17 mouse cellular contexts compared by ENCODE assay signal in the genomic region with DNA sequence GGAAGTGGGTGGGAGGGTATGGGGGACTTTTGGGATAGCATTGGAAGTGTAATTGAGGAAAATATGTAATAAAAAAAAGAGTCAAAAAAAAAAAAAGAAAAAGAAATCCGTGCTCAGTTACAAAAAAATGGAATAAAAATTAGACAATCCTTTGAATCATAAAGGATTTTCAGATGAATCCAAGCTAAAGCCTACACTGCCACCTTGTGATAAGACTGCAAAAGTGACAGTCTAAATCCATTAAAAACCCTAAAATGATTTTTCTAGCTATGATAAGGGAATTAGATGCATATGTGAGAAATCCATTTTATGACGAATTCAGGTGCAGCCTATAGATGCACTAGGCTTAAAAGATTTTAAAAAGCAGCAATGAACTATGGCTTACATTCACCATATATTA. TPM values are rescaled to one million over a fixed set of nuclear protein-coding genes. Genes with fewer than 3 reads are reported as not detected.
DNase-seq lines count a peak whose midpoint lies in the region; ATAC-seq and TF ChIP-seq lines count a peak whose summit lies in the region.
"Had no signal": no experiment of that assay in that cellular context is flagged by ENCODE, and none has a peak within 500 bp of the region (broad histone marks: within the 10 kb centered on the region; RNA-seq: fewer than 3 reads in every experiment).

No protein-coding gene starts in this region.

- H3K27ac ChIP-seq in hindbrain, postnatal 0 days: no peak overlapping the region
- H3K27ac ChIP-seq in hindbrain, embryonic 16.5 days (ENCODE audit: low read depth, low read length): no peak overlapping the region
- no peak overlapping the region for H3K27ac ChIP-seq in midbrain, embryonic 16.5 days (ENCODE audit: low read length)
- H3K27ac ChIP-seq in midbrain, embryonic 11.5 days (ENCODE audit: low read depth, low read length): no peak overlapping the region
- no peak overlapping the region for H3K27ac ChIP-seq in cortical plate, adult 2 months (ENCODE audit: insufficient read depth, low read length)
- H3K27ac ChIP-seq: heart, embryonic 15.5 days; hindbrain, embryonic 15.5 days; kidney, embryonic 15.5 days; liver, embryonic 14.5 days had no signal

- H3K4me2 ChIP-seq in hindbrain, postnatal 0 days (ENCODE audit: low read depth, low read length): no peak overlapping the region
- no peak overlapping the region for H3K4me2 ChIP-seq in hindbrain, embryonic 16.5 days (ENCODE audit: low read length)
- no peak overlapping the region for H3K4me2 ChIP-seq in midbrain, embryonic 16.5 days (ENCODE audit: low read length)
- no peak overlapping the region for H3K4me2 ChIP-seq in midbrain, embryonic 11.5 days
- H3K4me2 ChIP-seq: heart, embryonic 15.5 days; hindbrain, embryonic 15.5 days; kidney, embryonic 15.5 days had no signal

- no peaks in the 10 kb centered on the region for H3K36me3 ChIP-seq in hindbrain, postnatal 0 days (ENCODE audit: insufficient read depth, low read length)
- no peaks in the 10 kb centered on the region for H3K36me3 ChIP-seq in hindbrain, embryonic 16.5 days (ENCODE audit: control insufficient read depth, insufficient read depth, low read length)
- H3K36me3 ChIP-seq in midbrain, embryonic 16.5 days (ENCODE audit: control insufficient read depth, insufficient read depth, low read length): no peaks in the 10 kb centered on the region
- no peaks in the 10 kb centered on the region for H3K36me3 ChIP-seq in midbrain, embryonic 11.5 days (ENCODE audit: control insufficient read depth, insufficient read depth, low read length)
- H3K36me3 ChIP-seq: heart, embryonic 15.5 days; hindbrain, embryonic 15.5 days; kidney, embryonic 15.5 days had no signal

- no peak for ATAC-seq in hindbrain, postnatal 0 days
- no peak for ATAC-seq in hindbrain, embryonic 16.5 days
- 0 out of 2 replicates have a peak, but pooled peaks have one; percentile 36 for ATAC-seq in midbrain, embryonic 16.5 days
- ATAC-seq in midbrain, embryonic 11.5 days (ENCODE audit: low FRiP score): no peak

- 57% methylated on average over 2 of the region's 2 CpGs for WGBS in hindbrain, postnatal 0 days
- 55% methylated on average over 2 of the region's 2 CpGs for WGBS in hindbrain, embryonic 16.5 days
- 42% methylated on average over 2 of the region's 2 CpGs for WGBS in midbrain, embryonic 16.5 days
- WGBS in midbrain, embryonic 11.5 days: 59% methylated on average over 2 of the region's 2 CpGs

- H3K4me1 ChIP-seq in hindbrain, postnatal 0 days (ENCODE audit: insufficient read depth, low read length): no peaks in the 10 kb centered on the region
- H3K4me1 ChIP-seq in hindbrain, embryonic 16.5 days (ENCODE audit: control insufficient read depth, insufficient read depth, low read depth, low read length): no peaks in the 10 kb centered on the region
- no peaks in the 10 kb centered on the region for H3K4me1 ChIP-seq in midbrain, embryonic 16.5 days (ENCODE audit: control insufficient read depth, insufficient read depth, low read length)
- no peaks in the 10 kb centered on the region for H3K4me1 ChIP-seq in midbrain, embryonic 11.5 days (ENCODE audit: control insufficient read depth, insufficient read depth, low read length)
- H3K4me1 ChIP-seq in cortical plate, adult 2 months (ENCODE audit: control insufficient read depth, insufficient read depth, low read length): no peaks in the 10 kb centered on the region
- H3K4me1 ChIP-seq: heart, embryonic 15.5 days; hindbrain, embryonic 15.5 days; kidney, embryonic 15.5 days had no signal

- H3K27me3 ChIP-seq in hindbrain, postnatal 0 days (ENCODE audit: insufficient read depth, low read length): no peaks in the 10 kb centered on the region
- H3K27me3 ChIP-seq in hindbrain, embryonic 16.5 days (replicated peaks; ENCODE audit: control insufficient read depth, insufficient read depth, low read length): no peaks in the 10 kb centered on the region
- no peaks in the 10 kb centered on the region for H3K27me3 ChIP-seq in midbrain, embryonic 16.5 days (ENCODE audit: control insufficient read depth, insufficient read depth, low read depth, low read length)
- H3K27me3 ChIP-seq in midbrain, embryonic 11.5 days (ENCODE audit: control insufficient read depth, insufficient read depth, low read length): no peaks in the 10 kb centered on the region
- H3K27me3 ChIP-seq: heart, embryonic 15.5 days; hindbrain, embryonic 15.5 days; kidney, embryonic 15.5 days had no signal

- peak; percentile 64 for TF ChIP-seq CTCF in hindbrain, postnatal 0 days (IDR thresholded peaks at IDR 0.05; ENCODE audit: low read depth)
- 0 out of 2 replicates have a peak, but pooled peaks have one; percentile 8 for TF ChIP-seq CTCF in cortical plate, adult 2 months (IDR thresholded peaks at IDR 0.05; ENCODE audit: extremely low read depth, insufficient read depth, low read length)

- no peak overlapping the region for H3K4me3 ChIP-seq in hindbrain, postnatal 0 days (ENCODE audit: low read length)
- H3K4me3 ChIP-seq in hindbrain, embryonic 16.5 days (ENCODE audit: low read length): no peak overlapping the region
- no peak overlapping the region for H3K4me3 ChIP-seq in midbrain, embryonic 16.5 days (ENCODE audit: low read depth, low read length)
- no peak overlapping the region for H3K4me3 ChIP-seq in midbrain, embryonic 11.5 days (ENCODE audit: low read depth, low read length)
- no peak overlapping the region for H3K4me3 ChIP-seq in cortical plate, adult 2 months (ENCODE audit: insufficient read depth, low read length)
- H3K4me3 ChIP-seq: heart, embryonic 15.5 days; hindbrain, embryonic 15.5 days; kidney, embryonic 15.5 days had no signal

- TF ChIP-seq POLR2A in cortical plate, adult 2 months (IDR thresholded peaks at IDR 0.05; ENCODE audit: extremely low read depth, insufficient read depth, low read length): no peak

- peak; percentile 60 for DNase-seq in hindbrain, postnatal 0 days (ENCODE audit: low spot score)
- DNase-seq in midbrain, embryonic 11.5 days (ENCODE audit: low spot score, missing footprints): no peak
- DNase-seq in natural killer cell, adult 2 months (ENCODE audit: low spot score in 2 of 2): no peak
- no peak for DNase-seq in testis, postnatal 14 days (ENCODE audit: low spot score)
- DNase-seq: adrenal gland, adult 8-10 months; cerebellum, postnatal 25 days; lung, postnatal 4 days had no signal

- H3K9ac ChIP-seq in hindbrain, postnatal 0 days (replicated peaks; ENCODE audit: low read length): no peak overlapping the region
- H3K9ac ChIP-seq in hindbrain, embryonic 16.5 days (ENCODE audit: low read depth, low read length): no peak overlapping the region
- H3K9ac ChIP-seq in midbrain, embryonic 16.5 days (ENCODE audit: low read depth, low read length): no peak overlapping the region
- H3K9ac ChIP-seq in midbrain, embryonic 11.5 days (ENCODE audit: low read length): no peak overlapping the region
- H3K9ac ChIP-seq: heart, embryonic 15.5 days; hindbrain, embryonic 15.5 days; kidney, embryonic 15.5 days; liver, embryonic 14.5 days had no signal

- H3K9me3 ChIP-seq in hindbrain, postnatal 0 days (ENCODE audit: low read length): no peaks in the 10 kb centered on the region
- no peaks in the 10 kb centered on the region for H3K9me3 ChIP-seq in hindbrain, embryonic 16.5 days (ENCODE audit: control insufficient read depth, low read length)
- H3K9me3 ChIP-seq in midbrain, embryonic 16.5 days (replicated peaks; ENCODE audit: control insufficient read depth, low read length, poor library complexity, severe bottlenecking): no peaks in the 10 kb centered on the region
- no peaks in the 10 kb centered on the region for H3K9me3 ChIP-seq in midbrain, embryonic 11.5 days (ENCODE audit: control insufficient read depth, low read length)
- H3K9me3 ChIP-seq: heart, embryonic 15.5 days; hindbrain, embryonic 15.5 days; kidney, embryonic 15.5 days had no signal

RNA-seq across cellular contexts. Expression of gene Olfr1243, which starts 13.2 kb away (rescaled TPM):
- not detected in 2 replicates for total RNA-seq in hindbrain, postnatal 0 days (2014; rRNA removed)
- not detected in 2 replicates for polyA plus RNA-seq in hindbrain, postnatal 0 days (2015; fragmentation: Nextera tagmentation; extraction: Ambion mirVana)
- polyA plus RNA-seq in hindbrain, embryonic 16.5 days (2015; fragmentation: Nextera tagmentation; extraction: Ambion mirVana): not detected in 2 replicates
- polyA plus RNA-seq in midbrain, embryonic 16.5 days (2015; fragmentation: Nextera tagmentation; extraction: Ambion mirVana): not detected in 2 replicates
- not detected in 2 replicates for polyA plus RNA-seq in midbrain, embryonic 11.5 days (2014; fragmentation: Nextera tagmentation; extraction: Ambion mirVana)
- polyA plus RNA-seq in cortical plate, adult 2 months (2012; rRNA removed): not detected in 2 replicates
- total RNA-seq: adrenal gland, adult 8-10 months; layer of hippocampus, postnatal 10 days; left cerebral cortex, postnatal 25 days had no signal
- polyA plus RNA-seq: gonadal fat pad, adult 2 months; heart, embryonic 15.5 days; hindbrain, embryonic 15.5 days; kidney, embryonic 15.5 days; liver, embryonic 14.5 days had no signal

RNA-seq across cellular contexts. Expression of gene Olfr1245, which starts 33.7 kb away (rescaled TPM):
- total RNA-seq in hindbrain, postnatal 0 days (2014; rRNA removed): not detected in 2 replicates
- polyA plus RNA-seq in hindbrain, postnatal 0 days (2015; fragmentation: Nextera tagmentation; extraction: Ambion mirVana): not detected in 2 replicates
- not detected in 2 replicates for polyA plus RNA-seq in hindbrain, embryonic 16.5 days (2015; fragmentation: Nextera tagmentation; extraction: Ambion mirVana)
- not detected in 2 replicates for polyA plus RNA-seq in midbrain, embryonic 16.5 days (2015; fragmentation: Nextera tagmentation; extraction: Ambion mirVana)
- not detected in 2 replicates for polyA plus RNA-seq in midbrain, embryonic 11.5 days (2014; fragmentation: Nextera tagmentation; extraction: Ambion mirVana)
- polyA plus RNA-seq in cortical plate, adult 2 months (2012; rRNA removed): not detected in 2 replicates
- total RNA-seq: adrenal gland, adult 8-10 months; layer of hippocampus, postnatal 10 days; left cerebral cortex, postnatal 25 days had no signal
- polyA plus RNA-seq: gonadal fat pad, adult 2 months; heart, embryonic 15.5 days; hindbrain, embryonic 15.5 days; kidney, embryonic 15.5 days; liver, embryonic 14.5 days had no signal

RNA-seq across cellular contexts. Expression of gene Olfr1242, which starts 46.4 kb away (rescaled TPM):
- not detected in 2 replicates for total RNA-seq in hindbrain, postnatal 0 days (2014; rRNA removed)
- polyA plus RNA-seq in hindbrain, postnatal 0 days (2015; fragmentation: Nextera tagmentation; extraction: Ambion mirVana): not detected in 2 replicates
- not detected in 2 replicates for polyA plus RNA-seq in hindbrain, embryonic 16.5 days (2015; fragmentation: Nextera tagmentation; extraction: Ambion mirVana)
- polyA plus RNA-seq in midbrain, embryonic 16.5 days (2015; fragmentation: Nextera tagmentation; extraction: Ambion mirVana): not detected in 2 replicates
- not detected in 2 replicates for polyA plus RNA-seq in midbrain, embryonic 11.5 days (2014; fragmentation: Nextera tagmentation; extraction: Ambion mirVana)
- not detected in 2 replicates for polyA plus RNA-seq in cortical plate, adult 2 months (2012; rRNA removed)
- total RNA-seq: adrenal gland, adult 8-10 months; layer of hippocampus, postnatal 10 days; left cerebral cortex, postnatal 25 days had no signal
- polyA plus RNA-seq: gonadal fat pad, adult 2 months; heart, embryonic 15.5 days; hindbrain, embryonic 15.5 days; kidney, embryonic 15.5 days; liver, embryonic 14.5 days had no signal

RNA-seq across cellular contexts. Expression of gene Olfr1246, which starts 48.4 kb away (rescaled TPM):
- total RNA-seq in hindbrain, postnatal 0 days (2014; rRNA removed): not detected in 2 replicates
- polyA plus RNA-seq in hindbrain, postnatal 0 days (2015; fragmentation: Nextera tagmentation; extraction: Ambion mirVana): not detected in 2 replicates
- polyA plus RNA-seq in hindbrain, embryonic 16.5 days (2015; fragmentation: Nextera tagmentation; extraction: Ambion mirVana): not detected in 2 replicates
- not detected in 2 replicates for polyA plus RNA-seq in midbrain, embryonic 16.5 days (2015; fragmentation: Nextera tagmentation; extraction: Ambion mirVana)
- not detected in 2 replicates for polyA plus RNA-seq in midbrain, embryonic 11.5 days (2014; fragmentation: Nextera tagmentation; extraction: Ambion mirVana)
- polyA plus RNA-seq in cortical plate, adult 2 months (2012; rRNA removed): not detected in 2 replicates
- total RNA-seq: adrenal gland, adult 8-10 months; layer of hippocampus, postnatal 10 days; left cerebral cortex, postnatal 25 days had no signal
- polyA plus RNA-seq: gonadal fat pad, adult 2 months; heart, embryonic 15.5 days; hindbrain, embryonic 15.5 days; kidney, embryonic 15.5 days; liver, embryonic 14.5 days had no signal

RNA-seq across cellular contexts. Expression of gene Olfr1241, which starts 57.6 kb away (rescaled TPM):
- total RNA-seq in hindbrain, postnatal 0 days (2014; rRNA removed): not detected in 2 replicates
- not detected in 2 replicates for polyA plus RNA-seq in hindbrain, postnatal 0 days (2015; fragmentation: Nextera tagmentation; extraction: Ambion mirVana)
- not detected in 2 replicates for polyA plus RNA-seq in hindbrain, embryonic 16.5 days (2015; fragmentation: Nextera tagmentation; extraction: Ambion mirVana)
- not detected in 2 replicates for polyA plus RNA-seq in midbrain, embryonic 16.5 days (2015; fragmentation: Nextera tagmentation; extraction: Ambion mirVana)
- polyA plus RNA-seq in midbrain, embryonic 11.5 days (2014; fragmentation: Nextera tagmentation; extraction: Ambion mirVana): not detected in 2 replicates
- not detected in 2 replicates for polyA plus RNA-seq in cortical plate, adult 2 months (2012; rRNA removed)
- total RNA-seq: adrenal gland, adult 8-10 months; layer of hippocampus, postnatal 10 days; left cerebral cortex, postnatal 25 days had no signal
- polyA plus RNA-seq: gonadal fat pad, adult 2 months; heart, embryonic 15.5 days; hindbrain, embryonic 15.5 days; kidney, embryonic 15.5 days; liver, embryonic 14.5 days had no signal
